ENCODE assay signal across 16 mouse cellular contexts in the genomic region with DNA sequence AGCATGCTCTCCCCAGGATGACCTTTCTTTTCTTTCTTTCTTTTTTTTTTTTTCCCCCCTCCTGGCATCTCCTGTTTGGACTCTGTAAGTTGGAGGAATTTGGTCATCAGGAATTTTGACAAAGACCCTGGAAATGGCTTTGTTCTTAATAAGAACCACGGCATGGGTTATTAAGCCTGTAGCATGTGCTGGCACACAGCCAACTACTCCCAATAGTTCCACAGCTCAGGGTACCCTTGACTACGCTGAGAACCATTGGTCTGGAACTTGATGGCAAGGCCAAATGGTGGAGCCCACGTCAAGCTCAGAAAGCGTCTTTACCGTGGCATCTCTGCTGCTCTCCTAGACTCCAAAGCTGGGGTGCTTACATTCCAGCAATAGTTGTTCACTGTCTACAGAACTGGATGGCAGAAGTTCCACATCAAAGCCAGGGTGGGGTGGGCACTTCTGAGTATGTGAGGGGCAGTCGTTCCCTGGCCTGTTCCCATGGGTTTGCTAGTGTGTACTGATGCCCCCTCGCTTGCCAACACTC. TPM values are rescaled to one million over a fixed set of nuclear protein-coding genes. Genes with fewer than 3 reads are reported as not detected.
DNase-seq lines count a peak whose midpoint lies in the region; ATAC-seq and TF ChIP-seq lines count a peak whose summit lies in the region.
"Had no signal": no experiment of that assay in that cellular context is flagged by ENCODE, and none has a peak within 500 bp of the region (broad histone marks: within the 10 kb centered on the region; RNA-seq: fewer than 3 reads in every experiment).

No protein-coding gene starts in this region.

- in situ Hi-C loops in Patski (cut with MboI; ENCODE audit: low pct_unique_long_range_greater_than_20kb) = no loop called here

- H3K4me2 ChIP-seq in hindbrain, embryonic 14.5 days (replicated peaks) = no peak overlapping the region
- no peak overlapping the region for H3K4me2 ChIP-seq in hindbrain, embryonic 11.5 days (replicated peaks; ENCODE audit: low read depth, low read length)
- H3K4me2 ChIP-seq: forebrain, embryonic 15.5 days; heart, embryonic 12.5 days; midbrain, embryonic 12.5 days had no signal

- H3K9me3 ChIP-seq in hindbrain, embryonic 14.5 days (ENCODE audit: control insufficient read depth, low read length) = no peaks in the 10 kb centered on the region
- H3K9me3 ChIP-seq in hindbrain, embryonic 11.5 days (ENCODE audit: control insufficient read depth, low read length) = no peaks in the 10 kb centered on the region
- H3K9me3 ChIP-seq: forebrain, embryonic 15.5 days; heart, embryonic 12.5 days; midbrain, embryonic 12.5 days had no signal

- no peak overlapping the region for H3K4me3 ChIP-seq in hindbrain, embryonic 14.5 days (replicated peaks; ENCODE audit: low read length)
- no peak overlapping the region for H3K4me3 ChIP-seq in hindbrain, embryonic 11.5 days (ENCODE audit: low read depth, low read length)
- no peak overlapping the region for H3K4me3 ChIP-seq in gastrocnemius, adult 2 months
- H3K4me3 ChIP-seq: forebrain, embryonic 15.5 days; heart, embryonic 12.5 days; midbrain, embryonic 12.5 days had no signal

- intact Hi-C loops in gastrocnemius, adult 2 months (cut with DNase I) = no loop called here

- no peaks in the 10 kb centered on the region for H3K27me3 ChIP-seq in hindbrain, embryonic 14.5 days (ENCODE audit: control insufficient read depth, insufficient read depth, low read length)
- no peaks in the 10 kb centered on the region for H3K27me3 ChIP-seq in hindbrain, embryonic 11.5 days (ENCODE audit: control insufficient read depth, insufficient read depth, low read length)
- no peaks in the 10 kb centered on the region for H3K27me3 ChIP-seq in Patski
- H3K27me3 ChIP-seq: forebrain, embryonic 15.5 days; heart, embryonic 12.5 days; midbrain, embryonic 12.5 days had no signal

- WGBS in hindbrain, embryonic 14.5 days = 66% methylated on average over 7 of the region's 7 CpGs
- WGBS in hindbrain, embryonic 11.5 days = 88% methylated on average over 7 of the region's 7 CpGs

- H3K9ac ChIP-seq in hindbrain, embryonic 14.5 days = no peak overlapping the region
- H3K9ac ChIP-seq in hindbrain, embryonic 11.5 days (ENCODE audit: low read depth, low read length) = no peak overlapping the region
- H3K9ac ChIP-seq: forebrain, embryonic 15.5 days; heart, embryonic 12.5 days; midbrain, embryonic 12.5 days had no signal

- POLR2A ChIA-PET in Patski (lab: Charles Lee) = interaction anchor here (0.7 to 0.8 kb wide), 2 partner anchors 52 to 201 kb away, joined by 4 read pairs; no protein-coding TSS in a partner anchor

- ATAC-seq in hindbrain, embryonic 14.5 days (ENCODE audit: low FRiP score) = no peak
- no peak for ATAC-seq in hindbrain, embryonic 11.5 days (ENCODE audit: low FRiP score)
- ATAC-seq in Patski = peak; percentile 88
- no peak for ATAC-seq in megakaryocyte progenitor cell, adult 5-6 weeks (replicated peaks; ENCODE audit: poor library complexity)
- ATAC-seq: forebrain, embryonic 15.5 days had no signal

- TF ChIP-seq CTCF in Patski (IDR thresholded peaks at IDR 0.05) = no peak
- no peak for TF ChIP-seq CTCF in gastrocnemius, adult 2 months (IDR thresholded peaks at IDR 0.05)

- H3K4me1 ChIP-seq in hindbrain, embryonic 14.5 days (replicated peaks; ENCODE audit: control insufficient read depth, insufficient read depth, low read length) = 0 out of 2 replicates have a peak, but pooled peaks cover 7% of the 10 kb centered on the region
- no peaks in the 10 kb centered on the region for H3K4me1 ChIP-seq in hindbrain, embryonic 11.5 days (replicated peaks; ENCODE audit: control insufficient read depth, insufficient read depth, low read length)

- peak overlapping the region; percentile 14; the same call in 1 of the 2 replicates for H3K27ac ChIP-seq in hindbrain, embryonic 14.5 days
- no peak overlapping the region for H3K27ac ChIP-seq in hindbrain, embryonic 11.5 days (ENCODE audit: low read depth, low read length)
- H3K27ac ChIP-seq in gastrocnemius, adult 2 months = no peak overlapping the region
- H3K27ac ChIP-seq: forebrain, embryonic 15.5 days; midbrain, embryonic 12.5 days had no signal

- DNase-seq in hindbrain, embryonic 14.5 days (ENCODE audit: low spot score) = peak; percentile 59
- no peak for DNase-seq in hindbrain, embryonic 11.5 days (ENCODE audit: low spot score)
- DNase-seq in Patski (ENCODE audit: low read depth, low spot score) = peak; percentile 99
- peak; percentile 53 for DNase-seq in kidney, adult 9 months
- DNase-seq in kidney, postnatal 36 days = peak; percentile 52 to 62
- DNase-seq in natural killer cell, adult 2 months (ENCODE audit: low spot score in 2 of 2) = no peak
- DNase-seq in gastrocnemius, adult 2 months = no peak
- DNase-seq: cerebellum, adult 9-10 months; layer of hippocampus, adult 9-11 months; liver; lung, adult 18-20 months; lung, postnatal 4 days had no signal

- no peaks in the 10 kb centered on the region for H3K36me3 ChIP-seq in hindbrain, embryonic 14.5 days (replicated peaks; ENCODE audit: control insufficient read depth, insufficient read depth)
- H3K36me3 ChIP-seq in hindbrain, embryonic 11.5 days (ENCODE audit: control insufficient read depth, insufficient read depth, low read length) = no peaks in the 10 kb centered on the region
- H3K36me3 ChIP-seq: forebrain, embryonic 15.5 days; heart, embryonic 12.5 days; midbrain, embryonic 12.5 days had no signal

- CTCF ChIA-PET in Patski (lab: Charles Lee) = interaction anchor here (0.9 to 1.7 kb wide), 5 partner anchors 13 to 80 kb away, joined by 3 to 6 read pairs (median 3); no protein-coding TSS in a partner anchor

RNA-seq across cellular contexts. Expression of gene Plekhg3, which starts 21.7 kb away (rescaled TPM):
- 1.3 and 1.6 TPM in 2 replicates for polyA plus RNA-seq in hindbrain, embryonic 14.5 days (2014; fragmentation: Nextera tagmentation; extraction: Ambion mirVana)
- 1.9 and 2.1 TPM in 2 replicates for polyA plus RNA-seq in hindbrain, embryonic 11.5 days (2014; fragmentation: Nextera tagmentation; extraction: Ambion mirVana)
- 73.4 TPM for polyA plus RNA-seq in Patski (2021)
- 11.1 and 13.6 TPM in 2 replicates for total RNA-seq in megakaryocyte progenitor cell, adult 5-6 weeks (2015)
- 13.7 and 13.9 TPM in 2 replicates for total RNA-seq in megakaryocyte progenitor cell, adult 5-6 weeks (2017)
- 1 to 10 TPM; 5.3 to 6.1 TPM for total RNA-seq in gastrocnemius, adult 2 months (2021)

Comparison
In these comparisons a context has a peak if more than half of its experiments do, and no peak if none do; other contexts are left out.
1. DNase-seq: peak in hindbrain, embryonic 14.5 days (single experiment), Patski (single experiment), kidney, adult 9 months (single experiment) and kidney, postnatal 36 days (2 of 2); none in hindbrain, embryonic 11.5 days (single experiment), natural killer cell, adult 2 months (0 of 2) and gastrocnemius, adult 2 months (single experiment).
2. RNA of gene Plekhg3, which starts 21.7 kb away (polyA plus RNA-seq): 73.4 TPM in Patski (single experiment); 1.9 to 2.1 TPM in hindbrain, embryonic 11.5 days and 1.3 to 1.6 TPM in hindbrain, embryonic 14.5 days; every median in the first group is over 10 times any median in the second.